Mouse (Mus musculus) E14TG2a.4 (cell line): ENCODE results near the gene Plagl1.

Experiments
- CTCF ChIP-seq: conservative IDR thresholded peaks from 2 replicates; pipeline ENCODE4 v1.5.1; 2014; ENCODE audit warnings: low read length
- NANOG ChIP-seq: IDR thresholded peaks from 2 replicates; pipeline ENCODE4 v1.6.1; 2014; ENCODE audit warnings: borderline replicate concordance, low read length, mixed read lengths

DNA sequence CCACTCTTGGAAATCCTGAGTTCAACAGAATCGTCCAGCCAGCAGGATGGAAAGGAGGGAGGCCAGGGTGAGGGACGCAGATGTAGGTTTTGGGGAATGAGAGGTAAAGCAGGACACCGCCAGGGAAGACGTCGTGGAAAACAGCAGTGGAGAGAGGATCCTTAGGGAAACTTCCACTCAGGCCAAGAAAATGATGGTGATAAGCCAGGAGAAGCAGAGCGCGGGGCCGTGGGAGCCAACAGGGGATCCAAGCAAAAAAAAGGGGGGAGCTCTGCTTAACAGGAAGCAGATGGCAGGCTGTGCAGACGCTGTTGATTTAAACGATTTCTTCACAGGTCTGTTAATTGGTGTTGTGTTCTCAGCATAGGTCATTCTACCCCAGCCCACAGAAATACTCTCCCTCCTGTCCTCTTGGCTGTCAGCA is 112.5 kb downstream of the Plagl1 start:
- TF ChIP-seq CTCF (no peak), NANOG (no peak)
